Mouse (Mus musculus): ENCODE measurements at regions not wholly inside any gene's neighbourhood (a gene's known extent, or its start where the extent isn't known, plus 50 kb on each side); places are given as distances from the start of the nearest gene placed in this dataset.
"Not testable (repeated sequence)": the region's sequence is repeated elsewhere in the genome, so short reads cannot be mapped to it uniquely, and the experiment has no call there.

- DNase-seq, result not testable (repeated sequence)
Measured at GRCm38 (mm10) chr17:6489926-6490564, 60.1 kb downstream of the Dynlt1b start.

DNA sequence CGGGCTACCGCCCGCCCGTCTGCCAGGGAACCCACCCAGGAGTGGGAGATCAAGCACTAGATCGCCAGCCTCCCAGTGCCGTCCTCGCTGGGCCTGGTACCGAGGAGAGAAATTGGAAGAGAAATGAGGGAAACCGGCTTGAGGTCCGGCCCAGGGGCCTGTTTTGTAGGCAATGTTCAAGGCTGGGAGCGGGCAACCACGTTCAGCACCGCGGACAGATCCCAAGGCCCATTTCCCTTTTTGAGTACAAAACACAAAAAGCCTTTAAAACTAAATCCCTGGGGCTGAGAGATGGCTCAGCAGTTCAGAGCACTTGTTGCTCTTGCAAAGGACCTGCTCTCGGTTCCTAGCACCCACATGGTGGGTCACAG lies 60.6 kb downstream of the Dynlt1b start:
- DNase-seq, result not testable (repeated sequence)

DNA sequence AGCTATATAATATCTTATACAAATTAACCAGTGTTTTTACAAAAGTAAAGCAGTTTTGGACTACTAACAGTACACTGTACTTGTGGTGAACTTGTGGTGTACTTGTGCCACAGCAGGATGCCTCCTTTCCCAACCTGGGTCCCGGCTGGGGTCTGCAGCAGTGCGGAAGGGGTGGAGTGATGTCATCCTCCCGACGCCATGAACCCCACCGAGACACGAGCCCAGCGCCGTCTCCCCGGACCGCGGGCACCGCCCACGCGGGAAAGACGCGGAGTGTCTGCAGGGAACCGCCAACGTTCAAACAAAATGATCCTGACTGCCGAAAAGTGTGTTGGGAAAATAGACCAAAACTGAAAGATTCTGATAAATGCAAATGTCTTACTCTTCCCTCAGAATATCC lies 62.6 kb downstream of the Dynlt1b start:
- peak in 1 of 2 experiments; percentile 34 for DNase-seq

- DNase-seq, result peak; percentile 77 to 83
Measured at GRCm38 (mm10) chr17:6492950-6493349, 63.0 kb downstream of the Dynlt1b start.

DNA sequence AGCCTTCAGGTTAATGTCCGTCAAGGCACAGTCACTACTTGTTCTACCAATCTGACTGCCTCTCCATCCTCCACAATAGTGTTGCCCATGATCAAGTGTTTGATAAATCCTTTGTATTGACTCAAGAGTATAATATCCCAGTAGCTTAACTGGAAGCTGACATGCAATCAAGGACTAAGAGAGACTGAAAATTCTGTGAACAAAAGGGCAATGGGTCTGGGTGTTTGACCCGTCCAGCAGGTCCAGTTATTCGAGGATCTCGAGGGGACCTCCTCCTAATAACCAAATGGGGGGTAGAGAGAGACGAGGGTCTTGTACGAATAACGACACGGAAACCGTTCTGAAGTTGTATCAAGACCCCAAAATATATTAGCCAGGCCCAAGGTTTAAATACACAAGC lies 66.6 kb downstream of the Dynlt1b start:
- not testable (repeated sequence) for DNase-seq

- not testable (repeated sequence) for DNase-seq
Measured at GRCm38 (mm10) chr17:6502676-6503075, 72.8 kb downstream of the Dynlt1b start.

GRCm38 (mm10) chr17:6505896-6506295 lies 76.0 kb downstream of the Dynlt1b start:
- DNase-seq, result not testable (repeated sequence)

DNA sequence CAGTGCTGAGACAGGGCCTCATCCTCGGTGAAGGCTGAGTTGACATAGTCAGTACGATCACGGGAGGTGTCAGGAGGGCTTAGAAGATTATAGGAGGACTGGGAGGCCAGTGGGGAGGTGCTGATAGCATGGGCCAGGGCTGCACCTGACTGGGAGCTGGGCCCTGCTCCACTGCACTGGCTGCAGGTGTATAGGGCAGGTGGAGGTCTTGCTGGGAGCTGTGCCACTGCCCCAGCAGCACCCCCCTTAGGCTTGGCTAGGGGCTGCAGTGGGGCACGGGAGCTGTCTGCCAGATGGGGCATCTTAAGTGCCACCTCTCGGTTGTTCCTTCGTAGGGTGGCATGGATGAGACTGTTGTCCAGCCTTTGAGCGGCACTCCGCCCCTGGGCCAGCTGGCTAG lies 85.2 kb downstream of the Dynlt1b start:
- DNase-seq, result not testable (repeated sequence)

DNA sequence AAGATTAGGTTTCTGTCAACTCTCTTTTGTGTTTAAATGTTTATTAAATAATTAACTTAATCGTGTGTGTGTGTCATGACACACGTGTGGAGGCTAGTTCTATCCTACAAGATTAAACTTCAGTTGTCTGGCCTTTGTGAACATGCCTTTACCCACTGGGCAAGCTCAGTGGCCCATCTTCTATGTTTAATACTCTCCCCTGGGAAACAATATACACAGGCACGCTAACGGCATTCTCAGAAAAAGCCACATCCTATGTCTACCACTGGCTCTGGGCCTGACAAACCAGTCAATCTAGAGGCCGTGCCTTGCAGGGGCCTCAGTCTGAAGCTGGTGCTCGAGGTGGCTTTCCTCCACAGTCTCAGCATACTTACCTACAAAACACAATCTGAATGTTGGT lies 82.4 kb upstream of the Dynlt1c start:
- not testable (repeated sequence) for DNase-seq

- not testable (repeated sequence) for DNase-seq
Measured at GRCm38 (mm10) chr17:6520001-6520400, 81.5 kb upstream of the Dynlt1c start.

GRCm38 (mm10) chr17:6520751-6521150 lies 80.7 kb upstream of the Dynlt1c start:
- DNase-seq, result not testable (repeated sequence)

- DNase-seq, result not testable (repeated sequence)
Measured at GRCm38 (mm10) chr17:6522185-6522584, 79.3 kb upstream of the Dynlt1c start.

DNA sequence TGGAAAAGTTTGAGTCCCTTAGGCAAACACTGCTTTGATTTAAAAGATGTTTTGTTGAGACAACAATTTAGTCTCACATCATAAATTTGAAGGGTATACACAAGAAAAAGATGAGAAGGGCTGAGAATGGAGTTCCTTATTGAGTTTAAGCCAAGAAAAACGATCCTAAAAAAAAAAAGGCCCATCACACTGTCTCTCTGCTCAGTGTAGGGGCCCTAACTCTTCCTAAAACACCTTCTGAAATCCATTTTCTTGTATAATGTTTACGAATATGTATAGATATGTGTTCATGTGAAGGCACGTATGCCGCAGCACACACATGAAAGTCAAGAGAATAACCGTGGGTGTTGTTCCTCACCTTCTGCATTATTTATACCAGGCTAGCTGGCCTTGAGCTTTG lies 62.7 kb upstream of the Dynlt1c start:
- DNase-seq, result not testable (repeated sequence)

- DNase-seq, result not testable (repeated sequence)
Measured at GRCm38 (mm10) chr17:6547064-6547760, 54.3 kb upstream of the Dynlt1c start.

DNA sequence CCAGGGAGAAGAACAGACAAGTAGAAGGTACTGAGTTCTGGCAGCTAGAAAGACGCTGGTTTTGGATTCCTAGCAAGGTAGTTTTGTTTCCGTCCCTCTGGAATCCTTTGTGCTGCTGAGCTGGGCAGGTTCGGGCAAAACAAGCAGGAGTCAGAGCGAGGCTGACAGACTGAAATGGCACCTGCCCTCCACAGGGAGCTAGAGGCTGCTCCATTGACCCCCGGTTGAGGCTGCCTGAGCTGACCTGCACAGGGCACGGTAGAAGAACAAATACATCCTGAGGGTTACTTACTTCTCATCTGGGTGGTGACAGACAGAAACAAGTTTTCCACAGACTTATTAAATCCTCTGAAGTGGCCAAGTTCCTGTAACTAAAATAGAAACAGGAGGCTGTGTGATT lies 53.5 kb upstream of the Dynlt1c start:
- not testable (repeated sequence) for DNase-seq

All from thymus, adult 18-20 months (tissue).